Mouse (Mus musculus) cerebral cortex, adult 2 months (tissue): ENCODE measurements around the gene Aqp3.

Source experiments
- WGBS: fragments of 180-500 bp; shearing (Covaris S2); methylation state at CpG from one replicate; pipeline ENCODE4 v1.1.7; 2018; 5-methylcytosine and 5-hydroxymethylcytosine counted together

Aqp3 gene

DNA sequence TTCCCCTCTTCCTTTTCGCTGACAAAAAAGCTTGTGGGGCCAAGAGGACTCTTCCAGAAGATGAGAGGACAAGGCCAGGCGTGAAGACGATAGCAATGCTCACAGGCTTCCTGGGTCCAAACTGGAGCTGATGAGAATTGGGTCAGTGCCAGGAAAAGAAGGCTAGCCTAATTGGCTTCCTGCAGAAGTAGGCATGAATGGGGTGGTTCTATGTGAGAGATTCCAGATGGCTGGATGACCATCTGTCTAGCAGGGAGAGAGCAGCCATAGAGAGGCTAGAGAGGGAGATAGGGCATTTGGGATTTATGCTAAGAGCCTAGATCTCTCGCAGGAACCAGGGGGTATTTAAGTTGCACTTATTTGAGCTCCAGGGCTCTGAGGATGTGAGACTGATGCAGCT lies 9.5 kb upstream of the Aqp3 start:
- WGBS: 60% methylated on average over 4 of the region's 4 CpGs

DNA sequence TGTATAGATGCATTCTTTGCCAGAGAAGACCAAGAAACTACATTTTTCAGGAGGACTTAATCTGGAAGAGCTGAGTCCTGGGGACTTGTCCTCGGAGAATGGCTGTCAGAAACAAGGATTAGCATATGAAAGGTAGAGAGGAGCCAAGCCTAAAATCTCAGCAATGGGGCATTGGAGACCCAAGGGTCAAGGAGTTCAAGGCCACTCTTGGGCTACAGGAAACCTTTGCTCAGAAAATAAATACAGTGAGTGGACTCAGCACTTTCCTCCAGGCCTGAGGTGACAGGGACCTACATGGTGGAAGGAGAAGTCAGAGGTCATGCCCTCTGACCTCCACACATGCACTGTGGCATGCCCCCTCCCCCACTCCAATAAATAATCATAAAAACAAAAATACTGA lies 3.0 kb upstream of the Aqp3 start:
- 55% methylated on average over 1 of the region's 1 CpGs for WGBS

DNA sequence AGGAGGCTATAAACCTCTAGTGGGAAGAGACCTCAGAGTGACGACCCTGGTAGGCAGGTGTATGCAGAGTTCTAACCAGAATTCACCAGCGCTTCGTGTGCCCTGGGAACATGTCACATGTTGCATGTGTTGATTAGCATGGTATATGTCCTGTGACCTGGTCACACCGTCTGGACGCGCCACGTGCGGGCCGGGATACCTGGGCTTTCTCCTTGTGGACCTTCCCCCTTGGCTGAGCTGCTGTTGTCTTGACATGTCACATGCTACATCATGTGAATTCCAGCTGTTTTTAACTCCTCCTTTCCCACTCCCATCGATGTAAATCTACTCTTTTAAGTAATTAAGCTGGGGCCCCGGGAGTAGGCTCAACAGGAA lies 581 bp upstream of the Aqp3 start:
- WGBS: 20% methylated on average over 11 of the region's 11 CpGs

- WGBS: 69% methylated on average over 13 of the region's 13 CpGs
Measured at GRCm38 (mm10) chr4:41097381-41097780, 602 bp downstream of the Aqp3 start.

GRCm38 (mm10) chr4:41096794-41097193 lies 1.2 kb downstream of the Aqp3 start:
- WGBS: 88% methylated on average over 5 of the region's 5 CpGs

DNA sequence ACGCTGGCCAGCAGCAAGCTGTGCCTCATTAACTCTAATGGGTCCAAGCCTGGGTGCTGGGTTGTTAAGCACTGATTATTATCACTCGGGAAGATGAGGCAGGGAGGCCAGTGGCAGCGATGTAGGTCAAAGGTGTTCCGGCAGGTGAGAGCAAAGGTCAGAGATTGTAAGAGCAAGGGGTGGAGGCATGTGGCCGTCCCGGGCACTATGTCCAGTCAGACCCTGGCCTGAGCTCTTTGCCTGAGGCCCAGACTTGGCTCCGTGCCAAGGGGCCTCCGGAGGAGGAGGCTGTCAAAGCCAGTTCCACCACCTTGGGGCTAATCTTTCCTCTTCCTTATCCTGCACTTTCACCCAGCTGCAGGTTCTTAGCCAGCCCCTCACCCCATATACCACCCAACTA lies 1.8 kb downstream of the Aqp3 start:
- WGBS: 72% methylated on average over 8 of the region's 8 CpGs

DNA sequence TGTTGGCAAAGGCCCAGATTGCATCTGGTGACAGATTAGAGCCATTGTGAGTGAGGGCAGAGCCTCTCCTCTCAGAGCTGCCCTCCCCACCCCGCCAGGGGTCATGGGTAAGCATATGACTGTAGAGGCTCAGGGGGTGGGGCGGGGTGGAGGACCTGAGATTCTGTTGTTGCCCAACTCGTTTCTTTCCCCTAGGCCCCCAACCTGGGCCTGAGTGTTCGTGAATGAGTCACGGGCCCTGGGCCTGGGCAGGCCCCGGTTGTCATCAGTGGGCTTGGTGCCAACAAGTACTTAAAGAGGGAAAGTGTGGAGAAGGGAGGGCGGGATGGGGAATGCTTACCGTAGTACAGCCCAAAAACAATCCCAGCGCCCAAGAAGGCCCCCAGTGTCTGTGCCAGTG lies 3.6 kb downstream of the Aqp3 start:
- WGBS: 64% methylated on average over 9 of the region's 9 CpGs

GRCm38 (mm10) chr4:41092958-41093357 lies 5.0 kb downstream of the Aqp3 start:
- WGBS: 50% methylated on average over 1 of the region's 1 CpGs

- 56% methylated on average over 3 of the region's 3 CpGs for WGBS
Measured at GRCm38 (mm10) chr4:41091391-41091790, 6.6 kb downstream of the Aqp3 start.

GRCm38 (mm10) chr4:41089705-41090104 lies 8.3 kb downstream of the Aqp3 start:
- 79% methylated on average over 2 of the region's 2 CpGs for WGBS

DNA sequence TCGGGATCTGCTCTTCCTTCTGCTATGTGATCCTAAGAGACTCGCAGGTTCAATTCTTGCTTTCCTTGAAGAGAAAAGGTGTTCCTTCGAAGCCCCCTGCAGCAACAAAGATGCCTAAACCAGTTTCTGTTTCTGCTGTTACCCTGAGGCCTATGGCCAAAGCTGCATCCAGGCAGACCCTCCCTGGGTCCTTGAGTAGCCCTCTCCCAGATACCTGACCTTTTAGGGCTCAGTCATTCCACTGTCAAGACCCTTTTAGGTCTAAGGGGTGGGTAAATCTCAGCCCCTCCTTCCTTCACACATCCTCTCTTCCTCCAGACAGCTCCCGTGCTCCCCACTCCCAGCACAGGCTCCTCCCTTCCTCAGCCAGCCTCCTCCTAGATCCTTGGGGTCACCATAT lies 8.8 kb downstream of the Aqp3 start:
- 82% methylated on average over 4 of the region's 4 CpGs for WGBS

GRCm38 (mm10) chr4:41087459-41088298 lies 10.3 kb downstream of the Aqp3 start:
- 87% methylated on average over 16 of the region's 16 CpGs for WGBS

GRCm38 (mm10) chr4:41086947-41087346 lies 11.0 kb downstream of the Aqp3 start:
- WGBS: 84% methylated on average over 9 of the region's 9 CpGs

- 78% methylated on average over 4 of the region's 4 CpGs for WGBS
Measured at GRCm38 (mm10) chr4:41084819-41085218, 13.2 kb downstream of the Aqp3 start.

GRCm38 (mm10) chr4:41082803-41083202 lies 15.2 kb downstream of the Aqp3 start:
- WGBS: 88% methylated on average over 4 of the region's 4 CpGs

- 84% methylated on average over 5 of the region's 5 CpGs for WGBS
Measured at GRCm38 (mm10) chr4:41081733-41082132, 16.2 kb downstream of the Aqp3 start.

GRCm38 (mm10) chr4:41078726-41079125 lies 19.3 kb downstream of the Aqp3 start:
- WGBS: 78% methylated on average over 6 of the region's 6 CpGs

GRCm38 (mm10) chr4:41074461-41074860 lies 23.5 kb downstream of the Aqp3 start:
- WGBS: 57% methylated on average over 6 of the region's 6 CpGs

DNA sequence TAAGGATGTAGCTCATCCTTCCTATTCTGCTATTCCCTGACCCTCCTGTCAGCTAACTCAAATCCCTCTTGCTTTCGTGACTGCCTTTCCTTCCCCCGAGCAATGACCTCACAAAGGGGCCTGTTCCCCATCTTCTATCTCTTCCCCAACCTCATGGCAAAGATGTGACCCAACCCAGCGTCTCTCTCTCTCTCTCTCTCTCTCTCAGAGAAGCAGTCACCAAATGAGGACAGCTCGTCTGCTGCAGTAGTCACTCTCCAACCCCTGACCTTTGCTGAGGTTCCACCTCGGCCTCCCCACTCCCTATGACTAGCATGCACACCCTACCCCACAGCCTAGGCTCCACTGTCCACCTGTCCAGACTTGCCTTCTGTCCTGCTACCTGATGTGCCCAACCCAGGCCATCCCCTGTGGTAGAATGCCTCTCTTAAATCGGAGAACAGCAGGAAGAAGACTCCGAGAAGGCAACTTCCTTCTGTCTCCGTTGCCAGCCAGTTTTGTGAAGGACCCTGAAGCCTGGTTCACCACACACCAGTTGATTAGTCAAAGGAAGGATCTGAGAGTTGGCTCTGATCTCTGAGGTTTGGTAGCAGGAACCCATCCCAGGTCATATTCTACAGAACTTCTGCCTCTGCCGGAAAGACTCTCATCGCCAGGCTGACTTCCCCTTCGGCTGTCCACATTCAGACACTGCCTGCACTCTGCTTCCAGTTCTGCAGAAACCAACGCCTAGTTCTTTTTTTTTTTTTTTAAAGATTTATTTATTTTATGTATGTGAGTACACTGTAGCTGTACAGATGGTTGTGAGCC lies 24.8 kb downstream of the Aqp3 start:
- 87% methylated on average over 12 of the region's 12 CpGs for WGBS

GRCm38 (mm10) chr4:41071500-41072429 lies 26.2 kb downstream of the Aqp3 start:
- 62% methylated on average over 14 of the region's 14 CpGs for WGBS

DNA sequence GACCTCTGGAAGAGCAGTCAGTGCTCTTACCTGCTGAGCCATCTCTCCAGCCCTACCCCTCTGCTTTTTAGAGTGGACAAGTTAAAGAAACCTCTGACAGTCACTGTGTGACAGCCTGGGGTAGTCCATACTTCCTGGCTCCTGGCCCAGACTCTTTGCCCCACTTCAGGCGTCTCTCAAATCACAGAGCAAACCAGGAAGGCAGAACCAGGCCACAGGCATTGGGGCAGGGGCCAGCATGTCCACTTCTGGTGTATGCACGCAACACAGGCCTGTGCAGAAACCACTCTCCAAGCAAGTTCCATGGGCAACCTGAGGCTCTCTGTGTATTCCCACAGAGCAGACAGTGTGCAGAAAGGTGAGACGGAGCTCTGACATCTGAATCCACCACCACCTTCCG lies 32.8 kb downstream of the Aqp3 start:
- WGBS: 88% methylated on average over 4 of the region's 4 CpGs
